Mouse (Mus musculus) heart, adult 10 weeks (tissue): ENCODE results near the gene Areg. TPM values are rescaled to one million over a fixed set of nuclear protein-coding genes. Genes with fewer than 3 reads are reported as not detected.

ENCODE experiments used
- polyA plus RNA-seq: library from polyadenylated mRNA; stranded (reverse); fragments of 350-450 nt; fragmentation: Illumina TruSeq; extraction: RNeasy Lipid Tissue Mini Kit (QIAGEN cat#74804); gene quantifications from one replicate; pipeline ENCODE4 v1.2.3, GENCODE M21; 2014; ENCODE audit warnings: low read depth, low replicate concordance

Gene Areg
- not detected for polyA plus RNA-seq

DNA sequence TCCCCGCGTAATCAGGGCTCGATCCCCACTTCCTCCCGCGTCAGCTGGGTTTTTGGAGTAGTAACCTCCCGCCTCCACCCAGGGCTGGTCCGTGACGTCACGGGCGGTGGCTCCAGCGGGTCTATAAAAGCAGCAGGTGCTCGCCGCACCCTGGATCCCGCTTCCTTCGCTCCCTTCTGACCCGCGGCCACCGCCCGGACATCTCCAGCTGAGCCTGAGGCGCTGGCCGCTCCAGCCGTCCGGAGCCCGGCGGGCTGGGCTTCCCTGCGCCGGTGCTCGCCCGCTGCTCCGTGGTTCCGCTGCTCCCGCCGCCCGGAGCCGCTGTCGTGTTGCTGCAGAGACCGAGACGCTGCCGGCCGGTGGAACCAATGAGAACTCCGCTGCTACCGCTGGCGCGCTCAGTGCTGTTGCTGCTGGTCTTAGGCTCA lies at the start of gene Areg:
Gene Areg (plus strand): TSS at position 154 of the 428 bp plus-strand sequence.

Other genes with a start within 250 kb of the Areg start
- 2.8 TPM for gene Cxcl1, start 248.4 kb upstream of the Areg start, polyA plus RNA-seq
- 1.3 TPM for gene Cxcl2, start 235.7 kb upstream of the Areg start, polyA plus RNA-seq
- 11.4 TPM for gene Mthfd2l, start 208.5 kb upstream of the Areg start, polyA plus RNA-seq
- gene Epgn, start 112.1 kb upstream of the Areg start, polyA plus RNA-seq = not detected
- 0.16 TPM for gene Ereg, start 65.0 kb upstream of the Areg start, polyA plus RNA-seq